Mouse (Mus musculus) midbrain, embryonic 15.5 days (tissue): ENCODE data around the gene Cldn20. TPM values are rescaled to one million over a fixed set of nuclear protein-coding genes. Genes with fewer than 3 reads are reported as not detected.
A peak's percentile ranks its signal among the peaks of the same experiment; 100 is the strongest.

ENCODE experiments used
- ATAC-seq: fragments of 200-750 bp; cut with Nextera tagmentation; replicated peaks from 2 replicates; pipeline ENCODE4 v1.8.0; 2017; ENCODE audit warnings: moderate TSS enrichment
- H3K27ac ChIP-seq: fragments of 300-500 bp; sonication (generic); 2 replicates; pipeline ENCODE4 v1.5.1; 2015; ENCODE audit warnings: mild to moderate bottlenecking, inconsistent platforms
- H3K27me3 ChIP-seq: fragments of 300-500 bp; sonication (generic); replicated peaks from 2 replicates; pipeline ENCODE4 v1.6.1; 2015; ENCODE audit warnings: inconsistent platforms
- H3K36me3 ChIP-seq: fragments of 300-500 bp; sonication (generic); replicated peaks from 2 replicates; pipeline ENCODE4 v1.6.1; 2015; ENCODE audit warnings: inconsistent platforms
- H3K4me1 ChIP-seq: fragments of 300-500 bp; sonication (generic); 2 replicates; pipeline ENCODE4 v1.6.1; 2015; ENCODE audit warnings: inconsistent platforms
- H3K4me2 ChIP-seq: fragments of 300-500 bp; sonication (generic); 2 replicates; pipeline ENCODE4 v1.6.1; 2015; ENCODE audit warnings: inconsistent platforms, mild to moderate bottlenecking, moderate library complexity
- H3K4me3 ChIP-seq: fragments of 300-500 bp; sonication (generic); 2 replicates; pipeline ENCODE4 v1.5.1; 2015; ENCODE audit warnings: mild to moderate bottlenecking, inconsistent platforms
- H3K9ac ChIP-seq: fragments of 300-500 bp; sonication (generic); 2 replicates; pipeline ENCODE4 v1.6.1; 2015; ENCODE audit warnings: mild to moderate bottlenecking, inconsistent platforms
- H3K9me3 ChIP-seq: fragments of 300-500 bp; sonication (generic); 2 replicates; pipeline ENCODE4 v1.6.1; 2016; ENCODE audit warnings: inconsistent platforms
- WGBS: fragments of 180-500 bp; shearing (Covaris S2); methylation state at CpG from one replicate; pipeline ENCODE4 v1.1.7; 2015; ENCODE audit warnings: mixed read lengths; 5-methylcytosine and 5-hydroxymethylcytosine counted together
- polyA plus RNA-seq: library from polyadenylated mRNA; unstranded; fragments of >200 nt; fragmentation: Nextera tagmentation; extraction: Ambion mirVana; gene quantifications from 2 replicates; pipeline ENCODE4 v1.2.1, GENCODE M21; 2015

Gene Cldn20
- polyA plus RNA-seq, 1 experiment from 2014 or later: not detected

- no peak overlapping the region for H3K4me2 ChIP-seq
- WGBS: 76% methylated on average over 1 of the region's 1 CpGs
- no peaks in the 10 kb centered on the region for H3K9me3 ChIP-seq
- H3K9ac ChIP-seq: no peak overlapping the region
- H3K27ac ChIP-seq: no peak overlapping the region
- no peak overlapping the region for H3K4me3 ChIP-seq
- no peaks in the 10 kb centered on the region for H3K36me3 ChIP-seq
- no peak for ATAC-seq
- H3K27me3 ChIP-seq: no peaks in the 10 kb centered on the region
- H3K4me1 ChIP-seq: no peaks in the 10 kb centered on the region
Observed at GRCm38 (mm10) chr17:3531641-3532040, 713 bp upstream of the Cldn20 start.

GRCm38 (mm10) chr17:3533425-3533824 is 1.1 kb downstream of the Cldn20 start:
- no peaks in the 10 kb centered on the region for H3K4me1 ChIP-seq
- no peak overlapping the region for H3K27ac ChIP-seq
- no peak overlapping the region for H3K4me3 ChIP-seq
- no peak overlapping the region for H3K9ac ChIP-seq
- H3K36me3 ChIP-seq: no peaks in the 10 kb centered on the region
- WGBS: 23% methylated on average over 1 of the region's 1 CpGs
- ATAC-seq: no peak
- H3K27me3 ChIP-seq: no peaks in the 10 kb centered on the region
- H3K4me2 ChIP-seq: no peak overlapping the region
- no peaks in the 10 kb centered on the region for H3K9me3 ChIP-seq

DNA sequence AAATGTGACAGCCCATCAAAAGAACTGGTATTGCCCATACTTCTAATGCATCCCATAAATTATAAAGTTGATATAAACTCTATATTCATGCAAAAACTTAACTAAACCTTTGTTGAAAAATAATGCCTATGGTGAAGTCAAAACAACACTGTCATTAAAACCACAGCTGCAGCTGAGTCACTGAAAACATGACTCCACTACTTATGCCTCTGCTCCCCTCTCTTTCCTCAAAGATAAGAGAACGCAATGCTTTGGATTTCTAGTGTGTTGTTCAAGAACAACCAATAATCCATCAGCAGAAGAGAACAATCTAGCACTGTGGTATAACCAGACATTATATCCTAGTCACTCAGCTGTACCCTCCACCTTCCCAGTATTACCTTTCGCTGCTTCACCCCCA is 8.0 kb downstream of the Cldn20 start:
- WGBS: 97% methylated on average over 2 of the region's 2 CpGs

DNA sequence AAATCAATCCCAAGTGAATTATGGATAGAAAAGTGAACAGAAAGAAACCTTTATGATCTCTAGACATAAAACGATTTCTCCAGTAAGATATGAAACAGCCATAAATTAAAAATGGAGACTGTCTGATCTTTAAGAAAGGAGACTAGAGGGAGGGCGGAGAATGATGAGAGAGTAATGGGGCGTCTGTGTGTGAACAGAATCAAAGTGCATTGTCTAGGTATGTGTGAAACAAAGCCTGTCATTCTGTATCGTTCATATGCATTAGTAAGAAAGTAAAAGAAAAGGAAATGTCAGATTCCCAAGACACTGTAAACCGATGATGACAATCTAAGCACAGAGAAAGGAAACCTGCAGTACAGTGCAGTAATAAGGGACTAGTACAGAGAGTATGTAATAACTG is 8.7 kb downstream of the Cldn20 start:
- no peaks in the 10 kb centered on the region for H3K4me1 ChIP-seq
- H3K9me3 ChIP-seq: no peaks in the 10 kb centered on the region
- WGBS: 86% methylated on average over 5 of the region's 5 CpGs
- H3K9ac ChIP-seq: no peak overlapping the region
- H3K27ac ChIP-seq: no peak overlapping the region
- no peak overlapping the region for H3K4me2 ChIP-seq
- no peaks in the 10 kb centered on the region for H3K36me3 ChIP-seq
- no peaks in the 10 kb centered on the region for H3K27me3 ChIP-seq
- ATAC-seq: no peak
- H3K4me3 ChIP-seq: no peak overlapping the region

More for the DNA sequence above, 8.0 kb downstream of the Cldn20 start:
- no peak overlapping the region for H3K4me2 ChIP-seq
- no peaks in the 10 kb centered on the region for H3K27me3 ChIP-seq
- no peak for ATAC-seq
- no peak overlapping the region for H3K27ac ChIP-seq
- no peak overlapping the region for H3K9ac ChIP-seq
- no peaks in the 10 kb centered on the region for H3K9me3 ChIP-seq
- no peaks in the 10 kb centered on the region for H3K36me3 ChIP-seq
- H3K4me1 ChIP-seq: no peaks in the 10 kb centered on the region
- no peak overlapping the region for H3K4me3 ChIP-seq

- Histone ChIP-seq H3K27me3 (no peaks in the 10 kb centered on the region), H3K9ac (no peak overlapping the region), H3K36me3 (no peaks in the 10 kb centered on the region), H3K4me2 (no peak overlapping the region), H3K27ac (no peak overlapping the region), H3K4me3 (no peak overlapping the region), H3K4me1 (no peaks in the 10 kb centered on the region), H3K9me3 (no peaks in the 10 kb centered on the region)
- ATAC-seq: no peak
- 68% methylated on average over 7 of the region's 7 CpGs for WGBS
Observed at GRCm38 (mm10) chr17:3547725-3548124, 15.4 kb downstream of the Cldn20 start.

- Histone ChIP-seq H3K4me3 (no peak overlapping the region), H3K27ac (no peak overlapping the region), H3K9me3 (no peaks in the 10 kb centered on the region)
Observed at GRCm38 (mm10) chr17:3556251-3556650, 23.9 kb downstream of the Cldn20 start.

DNA sequence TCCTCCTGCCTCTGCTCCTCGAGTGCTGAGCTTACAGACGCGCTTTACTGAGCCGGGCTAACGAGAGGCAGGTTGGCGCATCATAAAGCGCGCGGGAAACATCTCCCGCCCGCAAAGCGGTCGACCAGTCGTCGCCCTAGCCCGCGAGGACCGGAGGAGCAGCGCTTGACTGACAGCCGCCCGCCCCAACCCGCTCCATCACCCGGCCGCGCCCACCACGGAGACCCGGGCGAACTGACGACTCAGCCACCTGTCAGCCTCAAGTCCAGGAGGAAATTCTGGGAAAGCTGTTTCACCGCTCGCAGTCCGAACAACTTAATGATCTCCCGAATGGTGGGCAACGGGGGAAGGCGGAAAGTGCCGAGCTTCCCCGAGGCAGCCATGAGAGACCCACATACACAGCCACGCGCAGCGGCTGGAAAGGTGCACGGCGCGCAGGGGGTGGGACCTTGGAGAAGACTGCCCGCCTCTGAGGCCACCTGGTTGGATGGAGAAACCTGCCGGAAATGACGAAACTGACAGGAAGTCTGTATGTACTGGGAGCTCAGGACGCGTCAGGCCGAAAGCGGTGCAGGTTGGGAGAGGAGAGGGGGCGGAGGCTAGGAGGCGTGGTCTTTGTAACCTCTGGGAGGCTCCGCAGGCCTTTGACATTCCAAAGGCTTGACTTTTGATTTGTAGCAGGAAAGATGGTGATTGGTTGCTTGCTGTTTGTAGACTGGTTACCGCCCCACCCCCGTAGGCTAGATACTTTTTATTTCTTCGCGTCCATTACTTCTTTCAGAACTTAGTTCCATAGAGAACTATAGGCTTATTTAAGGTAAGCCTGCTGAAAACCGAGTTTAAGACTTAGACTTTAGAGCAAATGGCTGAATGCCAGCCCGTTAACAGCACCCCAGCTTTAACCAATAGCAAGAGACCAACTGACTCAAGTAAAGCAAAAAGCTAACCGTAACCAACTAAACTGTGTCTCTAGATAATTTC is 25.3 kb downstream of the Cldn20 start, which contains the start of gene Tfb1m:
Tfb1m (minus strand) TSS at position 451 of the 981 bp plus-strand sequence.
- WGBS: under 1% methylated on average over 60 of the region's 60 CpGs
- ATAC-seq: peak; percentile 100
- peak within 1 kb of the TSS; percentile 76 for H3K4me3 ChIP-seq

More at GRCm38 (mm10) chr17:3556251-3556650, 23.9 kb downstream of the Cldn20 start:
- no peaks in the 10 kb centered on the region for H3K27me3 ChIP-seq
- no peak overlapping the region for H3K9ac ChIP-seq
- H3K4me2 ChIP-seq: peak overlapping the region; percentile 73; the same call in 1 of the 2 replicates
- no peak for ATAC-seq
- H3K4me1 ChIP-seq: peaks cover 13% of the 10 kb centered on the region
- WGBS: 77% methylated on average over 1 of the region's 1 CpGs
- H3K36me3 ChIP-seq: no peaks in the 10 kb centered on the region

DNA sequence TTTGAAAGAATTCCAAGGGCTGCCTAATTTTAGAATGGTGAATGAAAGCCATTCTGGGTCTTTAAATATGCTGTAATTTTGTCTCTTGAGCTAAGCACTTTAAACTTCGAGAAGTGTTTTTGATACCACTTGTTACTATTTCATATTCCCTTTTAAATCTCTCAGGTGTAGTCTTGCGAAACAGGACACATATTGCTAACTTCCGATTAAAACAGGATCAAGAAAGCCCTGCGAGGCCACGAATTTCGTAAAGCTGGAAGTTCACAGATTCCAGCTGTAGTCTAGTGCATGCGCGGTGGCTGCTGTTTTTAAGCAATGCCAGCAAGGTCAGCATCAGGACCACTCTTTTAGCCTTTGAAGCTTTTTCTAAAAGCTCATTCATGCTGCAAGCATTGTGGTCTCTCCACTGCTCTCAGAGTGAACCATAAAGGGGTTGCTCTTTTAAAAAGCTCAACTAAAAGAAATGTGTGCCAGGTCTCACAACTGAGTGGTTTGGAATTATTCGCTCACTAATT is 26.1 kb downstream of the Cldn20 start:
- 75% methylated on average over 9 of the region's 9 CpGs for WGBS
- Histone ChIP-seq H3K4me1 (peaks cover 13% of the 10 kb centered on the region), H3K27me3 (no peaks in the 10 kb centered on the region)

More for the DNA sequence above, 25.3 kb downstream of the Cldn20 start, which contains the start of gene Tfb1m:
- peak within 1 kb of the TSS; percentile 90 for H3K27ac ChIP-seq
- no peaks in the 10 kb centered on the region for H3K36me3 ChIP-seq
- peak within 1 kb of the TSS; percentile 73 for H3K4me2 ChIP-seq
- H3K27me3 ChIP-seq: no peaks in the 10 kb centered on the region
- H3K9ac ChIP-seq: peak within 1 kb of the TSS; percentile 61
- no peaks in the 10 kb centered on the region for H3K9me3 ChIP-seq
- H3K4me1 ChIP-seq: peaks cover 13% of the 10 kb centered on the region

DNA sequence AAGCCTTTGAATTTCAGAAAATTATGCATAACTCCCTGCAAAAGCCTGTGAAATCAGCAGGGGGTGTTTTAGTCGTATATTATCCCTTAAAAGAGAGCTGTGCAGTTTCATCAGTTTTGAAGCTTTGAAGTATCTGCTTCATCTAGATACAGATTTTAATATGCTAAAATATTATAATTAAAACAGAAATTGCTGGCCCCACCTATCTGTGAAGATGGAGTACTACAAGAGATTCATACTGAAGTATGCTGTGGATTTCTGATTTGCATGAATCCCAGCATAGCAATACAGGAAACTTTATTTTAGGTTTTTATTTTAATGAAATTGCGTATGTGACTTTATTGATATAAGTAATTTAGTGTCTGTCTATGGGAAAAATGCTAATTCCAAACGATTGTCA is 28.2 kb downstream of the Cldn20 start:
- H3K4me2 ChIP-seq: no peak overlapping the region
- no peaks in the 10 kb centered on the region for H3K9me3 ChIP-seq
- no peak overlapping the region for H3K27ac ChIP-seq
- H3K4me1 ChIP-seq: peaks cover 13% of the 10 kb centered on the region
- H3K4me3 ChIP-seq: no peak overlapping the region
- H3K27me3 ChIP-seq: no peaks in the 10 kb centered on the region
- WGBS: 64% methylated on average over 3 of the region's 3 CpGs
- no peak overlapping the region for H3K9ac ChIP-seq
- H3K36me3 ChIP-seq: no peaks in the 10 kb centered on the region
- ATAC-seq: no peak

More for the DNA sequence above, 26.1 kb downstream of the Cldn20 start:
- no peaks in the 10 kb centered on the region for H3K9me3 ChIP-seq
- no peaks in the 10 kb centered on the region for H3K36me3 ChIP-seq
- H3K9ac ChIP-seq: no peak overlapping the region
- no peak for ATAC-seq
- peak overlapping the region; percentile 73 for H3K4me2 ChIP-seq
- H3K27ac ChIP-seq: peak overlapping the region; percentile 69; the same call in 1 of the 2 replicates
- peak overlapping the region; percentile 76 for H3K4me3 ChIP-seq

GRCm38 (mm10) chr17:3562405-3562804 is 30.1 kb downstream of the Cldn20 start:
- Histone ChIP-seq H3K4me1 (peaks cover 8% of the 10 kb centered on the region; the same call in 1 of the 2 replicates), H3K9me3 (no peaks in the 10 kb centered on the region), H3K4me2 (no peak overlapping the region), H3K36me3 (no peaks in the 10 kb centered on the region), H3K4me3 (no peak overlapping the region), H3K27me3 (no peaks in the 10 kb centered on the region), H3K9ac (no peak overlapping the region), H3K27ac (no peak overlapping the region)
- 60% methylated on average over 8 of the region's 8 CpGs for WGBS
- ATAC-seq: no peak

- Histone ChIP-seq H3K9ac (no peak overlapping the region), H3K27me3 (no peaks in the 10 kb centered on the region), H3K27ac (no peak overlapping the region), H3K9me3 (no peaks in the 10 kb centered on the region), H3K36me3 (no peaks in the 10 kb centered on the region), H3K4me3 (no peak overlapping the region), H3K4me1 (peaks cover 3% of the 10 kb centered on the region; the same call in 1 of the 2 replicates), H3K4me2 (0 out of 2 replicates have a peak overlapping the region, but pooled peaks have one; percentile 13)
- ATAC-seq: no peak
- 3% methylated on average over 12 of the region's 12 CpGs for WGBS
Observed at GRCm38 (mm10) chr17:3570876-3571275, 38.5 kb downstream of the Cldn20 start.
